Mouse (Mus musculus): ENCODE data around the gene Acnat1. TPM values are rescaled to one million over a fixed set of nuclear protein-coding genes. Genes with fewer than 3 reads are reported as not detected.
"Not testable (repeated sequence)": the region's sequence is repeated elsewhere in the genome, so short reads cannot be mapped to it uniquely, and the experiment has no call there.

The Acnat1 gene
- polyA plus RNA-seq, 1 experiment from 2014 or later: 0.42 TPM

DNA sequence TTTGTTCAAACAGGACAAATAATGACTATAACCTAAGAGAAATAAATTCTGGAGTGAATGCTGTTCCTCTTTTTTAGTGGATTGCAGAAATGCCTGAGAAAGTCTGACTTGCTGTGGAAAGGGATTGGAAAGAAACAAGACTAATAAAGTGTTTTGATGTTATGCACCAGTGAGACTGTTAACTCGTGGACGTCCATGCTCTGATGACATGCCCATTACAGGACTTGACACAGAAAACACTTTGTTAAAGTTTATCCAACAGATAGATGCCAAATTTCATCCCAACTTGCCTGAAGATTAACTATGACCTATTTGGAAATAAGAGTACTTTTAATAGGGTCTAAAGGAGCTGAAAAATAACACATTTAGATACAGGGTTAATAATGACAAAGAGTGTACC, 63.6 kb downstream of the Acnat1 start:
- WGBS: 68% methylated on average over 2 of the region's 2 CpGs
- not testable (repeated sequence) for ATAC-seq (ENCODE audit: insufficient number of reproducible peaks, insufficient read depth, low FRiP score, low read depth); H3K9ac ChIP-seq (replicated peaks; ENCODE audit: low read depth, low read length); H3K27me3 ChIP-seq (ENCODE audit: control insufficient read depth, insufficient read depth, low read length); H3K4me1 ChIP-seq (ENCODE audit: control insufficient read depth, insufficient read depth, low read length); H3K4me2 ChIP-seq (replicated peaks; ENCODE audit: low read depth, low read length); H3K9me3 ChIP-seq (ENCODE audit: control insufficient read depth, low read depth, low read length); H3K27ac ChIP-seq (ENCODE audit: low read length); H3K36me3 ChIP-seq (ENCODE audit: control insufficient read depth, insufficient read depth, low read length); H3K4me3 ChIP-seq (ENCODE audit: low read depth, low read length)

DNA sequence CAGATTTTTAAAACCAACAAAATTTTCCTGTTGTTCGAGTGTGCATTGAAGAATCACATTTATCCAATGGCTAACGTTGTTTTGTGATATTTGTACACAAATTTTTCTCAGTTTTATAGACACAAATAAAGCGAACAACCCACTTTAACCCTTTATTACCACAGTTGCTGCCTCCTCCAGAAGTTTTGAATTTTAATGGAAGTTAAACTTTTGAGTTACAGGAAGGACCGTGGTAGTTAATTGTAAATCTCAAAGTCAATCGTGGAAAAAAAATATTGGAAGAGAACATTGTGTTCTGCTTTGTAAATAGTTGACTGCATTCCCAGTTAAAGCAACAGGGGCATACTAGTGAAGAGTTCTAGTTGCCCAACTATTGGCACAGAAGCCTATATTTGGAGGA, 65.8 kb downstream of the Acnat1 start, which contains the start of gene Acnat2:
Acnat2 (minus strand) TSS at position 195 of the 400 bp plus-strand sequence.
- H3K4me2 ChIP-seq (replicated peaks; ENCODE audit: low read depth, low read length); ATAC-seq (ENCODE audit: insufficient number of reproducible peaks, insufficient read depth, low FRiP score, low read depth); H3K27ac ChIP-seq (ENCODE audit: low read length); H3K4me3 ChIP-seq (ENCODE audit: low read depth, low read length); H3K27me3 ChIP-seq (ENCODE audit: control insufficient read depth, insufficient read depth, low read length); H3K4me1 ChIP-seq (ENCODE audit: control insufficient read depth, insufficient read depth, low read length); H3K9me3 ChIP-seq (ENCODE audit: control insufficient read depth, low read depth, low read length); H3K9ac ChIP-seq (replicated peaks; ENCODE audit: low read depth, low read length); H3K36me3 ChIP-seq (ENCODE audit: control insufficient read depth, insufficient read depth, low read length): not testable (repeated sequence)
- 83% methylated on average over 5 of the region's 5 CpGs for WGBS

Other genes starting within 250 kb of the Acnat1 start
- gene Acnat2, start 65.8 kb downstream of the Acnat1 start, polyA plus RNA-seq (2014; fragmentation: Nextera tagmentation; extraction: Ambion mirVana): not detected in 2 replicates
- 0.20 TPM in 1 of 2 replicates, not detected in the other for gene Baat, start 32.6 kb upstream of the Acnat1 start, polyA plus RNA-seq (2014; fragmentation: Nextera tagmentation; extraction: Ambion mirVana)
- gene Mrpl50, start 47.2 kb upstream of the Acnat1 start, polyA plus RNA-seq (2014; fragmentation: Nextera tagmentation; extraction: Ambion mirVana): 91.4 and 93.6 TPM in 2 replicates
- gene Zfp189, start 47.3 kb upstream of the Acnat1 start, polyA plus RNA-seq (2014; fragmentation: Nextera tagmentation; extraction: Ambion mirVana): 7.1 and 8.7 TPM in 2 replicates
- gene Aldob, start 75.6 kb upstream of the Acnat1 start, polyA plus RNA-seq (2014; fragmentation: Nextera tagmentation; extraction: Ambion mirVana): 2.6 and 2.7 TPM in 2 replicates
- 29.6 and 30.1 TPM in 2 replicates for gene Tmem246, start 124.0 kb upstream of the Acnat1 start, polyA plus RNA-seq (2014; fragmentation: Nextera tagmentation; extraction: Ambion mirVana)
- 48.6 and 59.6 TPM in 2 replicates for gene Rnf20, start 158.1 kb upstream of the Acnat1 start, polyA plus RNA-seq (2014; fragmentation: Nextera tagmentation; extraction: Ambion mirVana)
- 0.13 TPM in 1 of 2 replicates, not detected in the other for gene Ppp3r2, start 208.1 kb upstream of the Acnat1 start, polyA plus RNA-seq (2014; fragmentation: Nextera tagmentation; extraction: Ambion mirVana)

Data from stomach, embryonic 14.5 days (tissue).